Mouse (Mus musculus): ENCODE results near the gene Kcnj11. TPM values are rescaled to one million over a fixed set of nuclear protein-coding genes. Genes with fewer than 3 reads are reported as not detected.

Gene Kcnj11
- total and polyA plus RNA-seq, 2 experiments from 2014 or later, result 2.6 to 13.1 TPM

- WGBS, result 50% methylated on average over 8 of the region's 8 CpGs
- Histone ChIP-seq H3K4me2 (ENCODE audit: low read depth) (no peak overlapping the region), H3K9me3 (ENCODE audit: low read length) (no peaks in the 10 kb centered on the region), H3K9ac (no peak overlapping the region), H3K36me3 (ENCODE audit: insufficient read depth) (no peaks in the 10 kb centered on the region), H3K27ac (ENCODE audit: low read depth, low read length) (peak overlapping the region; percentile 40; the same call in 1 of the 2 replicates), H3K4me3 (ENCODE audit: low read depth, low read length) (no peak overlapping the region), H3K4me1 (ENCODE audit: insufficient read depth) (0 out of 2 replicates have a peak, but pooled peaks cover 4% of the 10 kb centered on the region), H3K27me3 (ENCODE audit: insufficient read depth, low read length) (no peaks in the 10 kb centered on the region)
- no peak for TF ChIP-seq CTCF (IDR thresholded peaks at IDR 0.05; ENCODE audit: low read depth)
- DNase-seq (no peak), ATAC-seq (no peak)
Measured at GRCm38 (mm10) chr7:46131806-46132205, 31.2 kb upstream of the Kcnj11 start.

- no peak overlapping the region for H3K9ac ChIP-seq
- no peak overlapping the region for H3K4me3 ChIP-seq (ENCODE audit: low read depth, low read length)
- 16% methylated on average over 3 of the region's 3 CpGs for WGBS
- no peaks in the 10 kb centered on the region for H3K36me3 ChIP-seq (ENCODE audit: insufficient read depth)
- H3K27me3 ChIP-seq (ENCODE audit: insufficient read depth, low read length), result no peaks in the 10 kb centered on the region
- no peak for TF ChIP-seq CTCF (IDR thresholded peaks at IDR 0.05; ENCODE audit: low read depth)
- peak overlapping the region; percentile 40; the same call in 1 of the 2 replicates for H3K27ac ChIP-seq (ENCODE audit: low read depth, low read length)
- no peaks in the 10 kb centered on the region for H3K9me3 ChIP-seq (ENCODE audit: low read length)
- no peak overlapping the region for H3K4me2 ChIP-seq (ENCODE audit: low read depth)
- ATAC-seq (no peak), DNase-seq (no peak)
- H3K4me1 ChIP-seq (ENCODE audit: insufficient read depth), result 0 out of 2 replicates have a peak, but pooled peaks cover 4% of the 10 kb centered on the region
Measured at GRCm38 (mm10) chr7:46131266-46131665, 30.7 kb upstream of the Kcnj11 start.

GRCm38 (mm10) chr7:46130723-46131122 lies 30.2 kb upstream of the Kcnj11 start:
- ATAC-seq, result no peak
- no peak overlapping the region for H3K4me2 ChIP-seq (ENCODE audit: low read depth)
- no peak overlapping the region for H3K4me3 ChIP-seq (ENCODE audit: low read depth, low read length)
- no peaks in the 10 kb centered on the region for H3K27me3 ChIP-seq (ENCODE audit: insufficient read depth, low read length)
- 0 out of 2 replicates have a peak, but pooled peaks cover 4% of the 10 kb centered on the region for H3K4me1 ChIP-seq (ENCODE audit: insufficient read depth)
- no peak for DNase-seq
- TF ChIP-seq CTCF (IDR thresholded peaks at IDR 0.05; ENCODE audit: low read depth), result no peak
- no peak overlapping the region for H3K9ac ChIP-seq
- H3K36me3 ChIP-seq (ENCODE audit: insufficient read depth), result no peaks in the 10 kb centered on the region
- WGBS, result 61% methylated on average over 7 of the region's 7 CpGs
- H3K9me3 ChIP-seq (ENCODE audit: low read length), result no peaks in the 10 kb centered on the region
- H3K27ac ChIP-seq (ENCODE audit: low read depth, low read length), result no peak overlapping the region

- Histone ChIP-seq H3K27me3 (ENCODE audit: insufficient read depth, low read length) (no peaks in the 10 kb centered on the region), H3K4me2 (ENCODE audit: low read depth) (no peak overlapping the region), H3K9me3 (ENCODE audit: low read length) (no peaks in the 10 kb centered on the region), H3K9ac (no peak overlapping the region), H3K36me3 (ENCODE audit: insufficient read depth) (no peaks in the 10 kb centered on the region), H3K4me1 (ENCODE audit: insufficient read depth) (0 out of 2 replicates have a peak, but pooled peaks cover 4% of the 10 kb centered on the region), H3K27ac (ENCODE audit: low read depth, low read length) (no peak overlapping the region), H3K4me3 (ENCODE audit: low read depth, low read length) (no peak overlapping the region)
- 43% methylated on average over 7 of the region's 7 CpGs for WGBS
- no peak for TF ChIP-seq CTCF (IDR thresholded peaks at IDR 0.05; ENCODE audit: low read depth)
- ATAC-seq, result peak; percentile 62; the same call in 1 of the 2 replicates
- DNase-seq, result no peak
Measured at GRCm38 (mm10) chr7:46129463-46130179, 29.1 kb upstream of the Kcnj11 start.

GRCm38 (mm10) chr7:46128196-46128595 lies 27.6 kb upstream of the Kcnj11 start:
- 43% methylated on average over 7 of the region's 7 CpGs for whole genome bisulfite sequencing
- DNase-seq, result no peak
- ATAC-seq, result peak; percentile 17

GRCm38 (mm10) chr7:46125340-46125739 lies 24.8 kb upstream of the Kcnj11 start:
- Histone ChIP-seq H3K4me1 (ENCODE audit: insufficient read depth) (no peaks in the 10 kb centered on the region), H3K27ac (ENCODE audit: low read depth, low read length) (no peak overlapping the region), H3K9ac (no peak overlapping the region), H3K9me3 (ENCODE audit: low read length) (no peaks in the 10 kb centered on the region), H3K4me3 (ENCODE audit: low read depth, low read length) (no peak overlapping the region), H3K36me3 (ENCODE audit: insufficient read depth) (no peaks in the 10 kb centered on the region), H3K4me2 (ENCODE audit: low read depth) (no peak overlapping the region), H3K27me3 (ENCODE audit: insufficient read depth, low read length) (no peaks in the 10 kb centered on the region)
- ATAC-seq (no peak), DNase-seq (no peak)
- no peak for TF ChIP-seq CTCF (IDR thresholded peaks at IDR 0.05; ENCODE audit: low read depth)
- WGBS, result 84% methylated on average over 11 of the region's 11 CpGs

More at GRCm38 (mm10) chr7:46128196-46128595, 27.6 kb upstream of the Kcnj11 start:
- H3K4me2 ChIP-seq (ENCODE audit: low read depth), result no peak overlapping the region
- no peaks in the 10 kb centered on the region for H3K9me3 ChIP-seq (ENCODE audit: low read length)
- no peak for TF ChIP-seq CTCF (IDR thresholded peaks at IDR 0.05; ENCODE audit: low read depth)
- no peaks in the 10 kb centered on the region for H3K27me3 ChIP-seq (ENCODE audit: insufficient read depth, low read length)
- no peak overlapping the region for H3K27ac ChIP-seq (ENCODE audit: low read depth, low read length)
- 0 out of 2 replicates have a peak, but pooled peaks cover 4% of the 10 kb centered on the region for H3K4me1 ChIP-seq (ENCODE audit: insufficient read depth)
- H3K9ac ChIP-seq, result no peak overlapping the region
- no peak overlapping the region for H3K4me3 ChIP-seq (ENCODE audit: low read depth, low read length)
- H3K36me3 ChIP-seq (ENCODE audit: insufficient read depth), result no peaks in the 10 kb centered on the region

GRCm38 (mm10) chr7:46124460-46124859 lies 23.9 kb upstream of the Kcnj11 start:
- Histone ChIP-seq H3K36me3 (ENCODE audit: insufficient read depth) (0 out of 2 replicates have a peak, but pooled peaks cover 3% of the 10 kb centered on the region), H3K4me3 (ENCODE audit: low read depth, low read length) (no peak overlapping the region), H3K9ac (no peak overlapping the region), H3K4me1 (ENCODE audit: insufficient read depth) (no peaks in the 10 kb centered on the region), H3K4me2 (ENCODE audit: low read depth) (no peak overlapping the region), H3K27ac (ENCODE audit: low read depth, low read length) (no peak overlapping the region), H3K9me3 (ENCODE audit: low read length) (no peaks in the 10 kb centered on the region), H3K27me3 (ENCODE audit: insufficient read depth, low read length) (no peaks in the 10 kb centered on the region)
- peak; percentile 35 for DNase-seq
- ATAC-seq, result peak; percentile 62; the same call in 1 of the 2 replicates
- TF ChIP-seq CTCF (IDR thresholded peaks at IDR 0.05; ENCODE audit: low read depth), result no peak
- 46% methylated on average over 6 of the region's 6 CpGs for WGBS

All from forebrain, postnatal 0 days (tissue).